Mouse (Mus musculus): ENCODE measurements around the gene Gm28729. TPM values are rescaled to one million over a fixed set of nuclear protein-coding genes. Genes with fewer than 3 reads are reported as not detected.
"Not testable (repeated sequence)": the region's sequence is repeated elsewhere in the genome, so short reads cannot be mapped to it uniquely, and the experiment has no call there.

The Gm28729 gene
- polyA plus RNA-seq, 1 experiment from 2014 or later = not detected

DNA sequence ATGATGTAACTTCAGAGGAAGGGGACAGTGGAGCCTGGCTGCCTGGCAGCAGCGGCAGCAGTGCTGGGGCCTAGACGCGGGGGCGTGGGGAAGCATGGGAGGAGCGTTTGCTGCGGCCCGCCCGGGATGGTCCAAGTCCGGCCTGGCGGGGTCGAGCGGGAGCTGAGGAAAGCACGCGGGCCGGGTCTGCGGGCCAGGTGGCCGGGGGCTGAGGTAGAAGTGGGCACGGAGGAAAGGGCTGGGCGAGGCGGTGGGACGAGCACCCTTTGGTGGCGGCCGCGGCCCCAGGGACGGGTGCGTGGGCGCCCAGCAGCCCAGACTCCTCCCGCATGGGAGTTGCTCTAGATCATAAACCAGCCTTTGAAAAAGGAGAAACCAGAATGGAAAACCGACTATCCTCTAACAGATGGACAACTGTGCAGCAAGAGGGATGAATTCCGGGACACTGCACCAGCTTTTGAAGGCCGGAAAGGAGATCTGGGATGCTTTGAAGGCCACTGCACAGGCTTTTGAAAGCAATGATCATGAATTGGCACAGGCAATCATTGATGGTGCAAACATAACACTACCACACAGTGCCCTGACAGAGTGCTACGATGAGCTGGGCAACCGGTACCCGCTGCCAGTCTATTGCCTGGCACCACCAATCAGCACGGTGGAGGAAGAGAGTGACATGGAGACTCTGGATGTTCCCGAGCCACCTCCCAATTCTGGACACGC lies 12.0 kb upstream of the Gm28729 start:
- Histone ChIP-seq H3K4me3 (ENCODE audit: low read depth, low read length) (peak overlapping the region; percentile 54), H3K9me3 (ENCODE audit: low read length) (no peaks in the 10 kb centered on the region), H3K36me3 (replicated peaks; ENCODE audit: insufficient read depth, low read length) (peaks cover 3% of the 10 kb centered on the region; the same call in 1 of the 2 replicates), H3K27ac (ENCODE audit: low read depth) (peak overlapping the region; percentile 76), H3K4me2 (ENCODE audit: low read depth, low read length) (peak overlapping the region; percentile 77), H3K27me3 (ENCODE audit: insufficient read depth, low read length) (no peaks in the 10 kb centered on the region), H3K4me1 (ENCODE audit: insufficient read depth) (peaks cover 13% of the 10 kb centered on the region; the same call in 1 of the 2 replicates), H3K9ac (replicated peaks) (peak overlapping the region; percentile 68)
- TF ChIP-seq EP300 (IDR thresholded peaks at IDR 0.05; ENCODE audit: low read depth) (no peak), CTCF (IDR thresholded peaks at IDR 0.05; ENCODE audit: low read depth) (no peak)
- DNase-seq = peak; percentile 72
- 25% methylated on average over 37 of the region's 37 CpGs for WGBS (ENCODE audit: insufficient replicate concordance)
- peak; percentile 89 for ATAC-seq

- WGBS (ENCODE audit: insufficient replicate concordance) = 63% methylated on average over 4 of the region's 4 CpGs
- not testable (repeated sequence) for H3K4me2 ChIP-seq (ENCODE audit: low read depth, low read length); ATAC-seq; H3K27me3 ChIP-seq (ENCODE audit: insufficient read depth, low read length); H3K27ac ChIP-seq (ENCODE audit: low read depth); DNase-seq; H3K9me3 ChIP-seq (ENCODE audit: low read length); H3K36me3 ChIP-seq (replicated peaks; ENCODE audit: insufficient read depth, low read length); H3K9ac ChIP-seq (replicated peaks); H3K4me3 ChIP-seq (ENCODE audit: low read depth, low read length)
- H3K4me1 ChIP-seq (ENCODE audit: insufficient read depth) = peaks cover 13% of the 10 kb centered on the region; the same call in 1 of the 2 replicates
Observed at GRCm38 (mm10) chr9:96536093-96536492, 11.0 kb upstream of the Gm28729 start.

DNA sequence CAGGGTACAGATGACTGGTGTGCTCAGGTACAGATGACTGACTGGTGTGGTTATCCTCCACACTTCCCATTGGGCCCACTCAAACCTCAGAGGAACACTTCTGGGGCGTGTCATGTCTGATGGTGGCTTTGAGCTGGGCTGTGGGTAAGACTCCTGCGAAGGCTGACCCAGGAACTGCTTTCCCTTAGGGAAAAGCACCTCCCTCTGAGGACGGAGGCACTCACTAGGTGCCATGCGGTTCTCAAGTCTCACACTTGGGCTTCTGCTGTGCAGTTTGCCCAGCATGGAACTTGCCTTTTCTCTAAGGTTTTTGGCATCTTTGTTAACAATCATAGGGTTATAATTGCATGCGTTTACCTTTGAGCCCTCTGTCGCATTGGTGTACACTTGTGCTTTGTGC lies 10.4 kb upstream of the Gm28729 start:
- Histone ChIP-seq H3K27ac (ENCODE audit: low read depth) (no peak overlapping the region), H3K27me3 (ENCODE audit: insufficient read depth, low read length) (no peaks in the 10 kb centered on the region), H3K36me3 (replicated peaks; ENCODE audit: insufficient read depth, low read length) (no peaks in the 10 kb centered on the region), H3K9me3 (ENCODE audit: low read length) (no peaks in the 10 kb centered on the region), H3K4me2 (ENCODE audit: low read depth, low read length) (no peak overlapping the region), H3K4me1 (ENCODE audit: insufficient read depth) (peaks cover 13% of the 10 kb centered on the region; the same call in 1 of the 2 replicates), H3K9ac (replicated peaks) (no peak overlapping the region), H3K4me3 (ENCODE audit: low read depth, low read length) (no peak overlapping the region)
- ATAC-seq (no peak), DNase-seq (no peak)
- no peak for TF ChIP-seq CTCF (IDR thresholded peaks at IDR 0.05; ENCODE audit: low read depth)
- no peak for TF ChIP-seq EP300 (IDR thresholded peaks at IDR 0.05; ENCODE audit: low read depth)
- 73% methylated on average over 6 of the region's 6 CpGs for WGBS (ENCODE audit: insufficient replicate concordance)

- no peaks in the 10 kb centered on the region for H3K9me3 ChIP-seq (ENCODE audit: low read length)
- no peak for ATAC-seq
- H3K4me2 ChIP-seq (ENCODE audit: low read depth, low read length) = no peak overlapping the region
- no peaks in the 10 kb centered on the region for H3K27me3 ChIP-seq (ENCODE audit: insufficient read depth, low read length)
- no peaks in the 10 kb centered on the region for H3K36me3 ChIP-seq (replicated peaks; ENCODE audit: insufficient read depth, low read length)
- H3K27ac ChIP-seq (ENCODE audit: low read depth) = no peak overlapping the region
- no peak for DNase-seq
- WGBS (ENCODE audit: insufficient replicate concordance) = 78% methylated on average over 4 of the region's 4 CpGs
- no peak overlapping the region for H3K4me3 ChIP-seq (ENCODE audit: low read depth, low read length)
- TF ChIP-seq CTCF (IDR thresholded peaks at IDR 0.05; ENCODE audit: low read depth) = no peak
- TF ChIP-seq EP300 (IDR thresholded peaks at IDR 0.05; ENCODE audit: low read depth) = no peak
- H3K9ac ChIP-seq (replicated peaks) = no peak overlapping the region
- peaks cover 13% of the 10 kb centered on the region; the same call in 1 of the 2 replicates for H3K4me1 ChIP-seq (ENCODE audit: insufficient read depth)
Observed at GRCm38 (mm10) chr9:96534256-96534655, 9.2 kb upstream of the Gm28729 start.

GRCm38 (mm10) chr9:96533476-96533875 lies 8.4 kb upstream of the Gm28729 start:
- Histone ChIP-seq H3K4me2 (ENCODE audit: low read depth, low read length) (no peak overlapping the region), H3K9me3 (ENCODE audit: low read length) (no peaks in the 10 kb centered on the region), H3K4me1 (ENCODE audit: insufficient read depth) (peaks cover 13% of the 10 kb centered on the region; the same call in 1 of the 2 replicates), H3K9ac (replicated peaks) (no peak overlapping the region), H3K36me3 (replicated peaks; ENCODE audit: insufficient read depth, low read length) (no peaks in the 10 kb centered on the region), H3K27me3 (ENCODE audit: insufficient read depth, low read length) (no peaks in the 10 kb centered on the region), H3K27ac (ENCODE audit: low read depth) (no peak overlapping the region), H3K4me3 (ENCODE audit: low read depth, low read length) (no peak overlapping the region)
- ATAC-seq (no peak), DNase-seq (no peak)
- TF ChIP-seq CTCF (IDR thresholded peaks at IDR 0.05; ENCODE audit: low read depth) (no peak), EP300 (IDR thresholded peaks at IDR 0.05; ENCODE audit: low read depth) (no peak)
- WGBS (ENCODE audit: insufficient replicate concordance) = 76% methylated on average over 6 of the region's 6 CpGs

DNA sequence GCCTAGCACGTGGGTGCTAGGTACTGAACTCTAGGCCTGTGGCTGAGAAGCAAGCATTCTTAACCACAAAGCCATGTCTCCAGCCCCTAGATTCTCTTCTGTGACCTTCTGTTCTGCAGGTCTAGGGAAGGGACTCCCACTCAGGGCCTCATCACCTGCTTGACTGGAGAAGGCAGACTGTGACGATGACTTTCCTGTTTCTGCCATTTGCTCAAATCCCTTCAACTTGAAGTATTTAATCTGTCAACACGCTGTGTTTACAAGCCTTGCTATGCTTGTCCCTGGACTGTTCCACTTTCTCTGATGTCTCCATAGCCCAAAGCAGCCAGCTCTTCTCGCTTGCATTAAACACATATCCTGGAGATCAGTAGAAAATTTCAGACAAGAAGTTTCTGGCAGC lies 7.5 kb upstream of the Gm28729 start:
- Histone ChIP-seq H3K9me3 (ENCODE audit: low read length) (no peaks in the 10 kb centered on the region), H3K36me3 (replicated peaks; ENCODE audit: insufficient read depth, low read length) (no peaks in the 10 kb centered on the region), H3K4me3 (ENCODE audit: low read depth, low read length) (no peak overlapping the region), H3K4me2 (ENCODE audit: low read depth, low read length) (no peak overlapping the region), H3K4me1 (ENCODE audit: insufficient read depth) (peaks cover 13% of the 10 kb centered on the region; the same call in 1 of the 2 replicates), H3K9ac (replicated peaks) (no peak overlapping the region), H3K27me3 (ENCODE audit: insufficient read depth, low read length) (no peaks in the 10 kb centered on the region), H3K27ac (ENCODE audit: low read depth) (no peak overlapping the region)
- DNase-seq (no peak), ATAC-seq (no peak)
- TF ChIP-seq CTCF (IDR thresholded peaks at IDR 0.05; ENCODE audit: low read depth) (no peak), EP300 (IDR thresholded peaks at IDR 0.05; ENCODE audit: low read depth) (no peak)
- WGBS (ENCODE audit: insufficient replicate concordance) = 56% methylated on average over 4 of the region's 4 CpGs
